Mouse (Mus musculus) stomach, embryonic 15.5 days (tissue): ENCODE measurements at regions not wholly inside any gene's neighbourhood (a gene's known extent, or its start where the extent isn't known, plus 50 kb on each side); places are given as distances from the start of the nearest gene placed in this dataset.

Experiments used
- ATAC-seq: fragments of 200-750 bp; cut with Nextera tagmentation; 2 replicates; pipeline ENCODE4 v1.8.0; 2017; ENCODE audit warnings: low read depth, moderate number of reproducible peaks, moderate TSS enrichment; ENCODE audit not compliant: insufficient read depth, low FRiP score
- H3K27ac ChIP-seq: fragments of 300-500 bp; sonication (generic); 2 replicates; pipeline ENCODE4 v1.5.1; 2015; ENCODE audit warnings: mild to moderate bottlenecking, inconsistent platforms
- H3K27me3 ChIP-seq: fragments of 300-500 bp; sonication (generic); replicated peaks from 2 replicates; pipeline ENCODE4 v1.6.1; 2015; ENCODE audit warnings: inconsistent platforms
- H3K36me3 ChIP-seq: fragments of 300-500 bp; sonication (generic); 2 replicates; pipeline ENCODE4 v1.6.1; 2015; ENCODE audit warnings: inconsistent platforms
- H3K4me1 ChIP-seq: fragments of 300-500 bp; sonication (generic); 2 replicates; pipeline ENCODE4 v1.6.1; 2015; ENCODE audit warnings: inconsistent platforms
- H3K4me2 ChIP-seq: fragments of 300-500 bp; sonication (generic); 2 replicates; pipeline ENCODE4 v1.6.1; 2015; ENCODE audit warnings: mild to moderate bottlenecking, inconsistent platforms
- H3K4me3 ChIP-seq: fragments of 300-500 bp; sonication (generic); replicated peaks from 2 replicates; pipeline ENCODE4 v1.5.1; 2015; ENCODE audit warnings: inconsistent platforms
- H3K9ac ChIP-seq: fragments of 300-500 bp; sonication (generic); 2 replicates; pipeline ENCODE4 v1.6.1; 2015; ENCODE audit warnings: inconsistent platforms
- H3K9me3 ChIP-seq: fragments of 300-500 bp; sonication (generic); 2 replicates; pipeline ENCODE4 v1.6.1; 2016; ENCODE audit warnings: inconsistent platforms
- WGBS: fragments of 180-500 bp; shearing (Covaris S2); methylation state at CpG from one replicate; pipeline ENCODE4 v1.1.7; 2015; 5-methylcytosine and 5-hydroxymethylcytosine counted together

DNA sequence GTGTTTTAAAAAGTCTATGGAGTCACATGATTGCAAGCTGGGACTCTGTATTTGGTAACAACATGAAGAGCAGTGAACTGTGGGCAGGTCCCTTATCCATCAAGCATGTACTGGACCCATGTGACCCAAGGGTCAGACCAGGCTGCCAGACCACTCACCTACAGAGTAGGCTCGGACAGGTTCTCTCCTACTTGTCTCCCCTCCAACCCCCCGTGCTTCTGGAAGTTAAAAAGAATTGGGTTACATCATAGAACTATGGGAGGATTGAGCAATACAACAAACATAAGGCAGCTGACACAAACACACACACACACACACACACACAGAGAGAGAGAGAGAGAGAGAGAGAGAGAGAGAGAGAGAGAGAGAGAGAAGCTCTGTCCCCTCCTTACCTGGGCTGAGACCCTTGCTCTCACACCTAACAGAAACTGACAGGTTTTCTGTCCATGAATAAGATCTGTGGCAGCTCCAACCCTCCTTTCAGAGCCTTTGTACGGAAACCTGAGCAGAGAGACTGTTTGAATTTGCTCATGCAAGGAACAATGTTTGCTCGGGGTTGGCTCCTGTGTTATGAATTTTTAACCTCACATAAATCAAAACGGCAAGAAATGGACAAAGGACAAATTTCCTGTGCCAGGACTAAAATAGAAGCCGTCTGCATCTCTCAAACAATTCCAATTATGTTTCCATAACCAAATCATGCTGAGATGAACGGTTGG, 159.0 kb upstream of the Arl4c start:
- 16% methylated on average over 7 of the region's 7 CpGs for WGBS
- peak overlapping the region; percentile 5; the same call in 1 of the 2 replicates for H3K4me2 ChIP-seq
- ATAC-seq = peak; percentile 31; the same call in 1 of the 2 replicates

DNA sequence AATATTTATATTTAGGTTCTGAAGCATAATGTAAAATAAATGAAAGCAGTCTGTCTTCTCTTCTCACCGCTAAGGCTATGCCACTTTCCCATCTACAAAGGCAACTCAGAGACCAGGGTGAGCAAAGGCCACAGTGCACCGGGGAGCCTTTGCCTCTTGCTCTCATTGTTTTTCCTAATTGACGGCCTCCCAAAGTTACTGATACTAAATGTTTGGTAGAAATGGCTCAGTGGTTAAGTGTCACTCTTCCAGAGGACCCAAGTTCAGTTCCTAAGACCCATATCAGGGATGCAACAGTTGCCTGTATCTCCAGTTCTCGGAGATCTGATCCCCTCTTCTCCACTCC, 159.5 kb upstream of the Arl4c start:
- H3K36me3 ChIP-seq = no peaks in the 10 kb centered on the region
- 37% methylated on average over 4 of the region's 4 CpGs for WGBS
- no peak overlapping the region for H3K27ac ChIP-seq
- no peak overlapping the region for H3K9ac ChIP-seq
- H3K4me3 ChIP-seq = no peak overlapping the region
- H3K9me3 ChIP-seq = no peaks in the 10 kb centered on the region
- peaks cover 8% of the 10 kb centered on the region; the same call in 1 of the 2 replicates for H3K4me1 ChIP-seq
- peak overlapping the region; percentile 5; the same call in 1 of the 2 replicates for H3K4me2 ChIP-seq
- H3K27me3 ChIP-seq = no peaks in the 10 kb centered on the region
- no peak for ATAC-seq

More for the DNA sequence above, 159.0 kb upstream of the Arl4c start:
- Histone ChIP-seq H3K4me3 (no peak overlapping the region), H3K4me1 (peaks cover 8% of the 10 kb centered on the region; the same call in 1 of the 2 replicates), H3K9me3 (no peaks in the 10 kb centered on the region), H3K27ac (no peak overlapping the region; the same call in 1 of the 2 replicates), H3K36me3 (no peaks in the 10 kb centered on the region), H3K27me3 (no peaks in the 10 kb centered on the region), H3K9ac (no peak overlapping the region)

DNA sequence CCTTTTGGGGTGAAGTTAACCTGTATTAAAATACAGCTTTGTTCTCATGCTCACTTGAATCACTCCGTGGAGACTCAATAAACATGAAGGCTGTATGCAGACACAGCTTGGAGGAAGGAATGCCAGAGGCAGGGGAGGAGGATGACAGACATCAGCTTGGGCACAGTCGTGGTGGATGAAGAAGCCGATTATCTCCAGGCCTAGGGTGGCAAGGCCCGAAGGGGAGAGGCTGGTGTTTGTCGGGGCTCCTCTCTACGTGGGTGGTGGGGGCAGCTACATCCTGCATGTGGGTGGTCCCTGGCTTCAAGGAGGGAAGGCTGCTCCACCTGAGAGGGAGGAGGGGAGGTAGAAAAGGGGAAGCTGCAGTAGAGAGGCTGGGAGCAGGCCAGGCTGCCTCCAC, 163.4 kb upstream of the Arl4c start:
- no peaks in the 10 kb centered on the region for H3K27me3 ChIP-seq
- H3K9me3 ChIP-seq = no peaks in the 10 kb centered on the region
- no peak for ATAC-seq
- H3K36me3 ChIP-seq = no peaks in the 10 kb centered on the region
- no peak overlapping the region for H3K4me3 ChIP-seq
- no peak overlapping the region for H3K4me2 ChIP-seq
- H3K4me1 ChIP-seq = peaks cover 8% of the 10 kb centered on the region; the same call in 1 of the 2 replicates
- no peak overlapping the region for H3K27ac ChIP-seq
- 27% methylated on average over 6 of the region's 6 CpGs for WGBS
- no peak overlapping the region for H3K9ac ChIP-seq

DNA sequence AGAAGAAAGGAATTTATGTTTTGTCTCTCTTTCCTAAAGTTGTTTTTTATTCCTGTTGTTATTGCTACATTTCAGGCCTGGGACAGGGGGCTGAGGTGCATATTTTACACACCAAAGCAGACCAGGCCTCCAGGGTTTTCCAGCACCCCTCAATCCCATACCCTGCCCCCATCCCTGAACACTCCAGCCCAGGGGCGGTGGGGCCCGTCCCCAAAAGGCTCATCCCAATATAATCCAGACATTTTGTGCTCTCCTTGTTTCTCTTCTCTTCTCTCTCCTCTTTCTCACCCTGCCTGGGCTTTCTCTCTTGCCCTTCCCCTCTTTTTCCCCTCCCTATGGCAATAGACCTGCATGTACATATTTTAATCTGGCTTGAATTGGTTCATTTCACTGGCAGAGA, 164.6 kb upstream of the Arl4c start:
- H3K4me2 ChIP-seq = no peak overlapping the region
- H3K4me3 ChIP-seq = no peak overlapping the region
- no peaks in the 10 kb centered on the region for H3K36me3 ChIP-seq
- 81% methylated on average over 2 of the region's 2 CpGs for WGBS
- no peak overlapping the region for H3K27ac ChIP-seq
- ATAC-seq = no peak
- H3K4me1 ChIP-seq = peaks cover under 1% of the 10 kb centered on the region; the same call in 1 of the 2 replicates
- H3K27me3 ChIP-seq = no peaks in the 10 kb centered on the region
- no peaks in the 10 kb centered on the region for H3K9me3 ChIP-seq
- no peak overlapping the region for H3K9ac ChIP-seq

DNA sequence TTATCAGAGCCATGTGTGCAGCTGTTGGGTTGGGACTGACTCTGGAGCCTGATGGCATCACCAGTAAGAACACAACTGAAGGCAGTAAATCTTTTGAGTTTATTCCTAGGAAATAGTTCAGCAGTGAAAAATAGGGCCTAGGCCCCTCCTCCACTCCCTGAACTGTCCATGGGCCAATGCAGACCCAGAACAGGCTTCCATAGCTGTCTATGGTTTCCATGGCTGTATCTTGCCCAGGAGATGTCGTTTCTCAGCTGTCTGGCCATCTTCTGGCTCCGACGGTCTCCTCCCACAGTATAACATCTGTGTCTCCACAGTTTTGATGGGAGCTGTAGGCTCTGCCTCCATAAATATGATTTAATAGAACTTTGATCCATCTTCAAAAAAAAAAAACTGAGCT, 165.1 kb upstream of the Arl4c start:
- WGBS = 44% methylated on average over 3 of the region's 3 CpGs
- H3K4me2 ChIP-seq = no peak overlapping the region
- no peak overlapping the region for H3K27ac ChIP-seq
- no peak overlapping the region for H3K9ac ChIP-seq
- no peaks in the 10 kb centered on the region for H3K4me1 ChIP-seq
- no peak for ATAC-seq
- no peaks in the 10 kb centered on the region for H3K27me3 ChIP-seq
- H3K36me3 ChIP-seq = no peaks in the 10 kb centered on the region
- H3K4me3 ChIP-seq = no peak overlapping the region
- H3K9me3 ChIP-seq = no peaks in the 10 kb centered on the region

DNA sequence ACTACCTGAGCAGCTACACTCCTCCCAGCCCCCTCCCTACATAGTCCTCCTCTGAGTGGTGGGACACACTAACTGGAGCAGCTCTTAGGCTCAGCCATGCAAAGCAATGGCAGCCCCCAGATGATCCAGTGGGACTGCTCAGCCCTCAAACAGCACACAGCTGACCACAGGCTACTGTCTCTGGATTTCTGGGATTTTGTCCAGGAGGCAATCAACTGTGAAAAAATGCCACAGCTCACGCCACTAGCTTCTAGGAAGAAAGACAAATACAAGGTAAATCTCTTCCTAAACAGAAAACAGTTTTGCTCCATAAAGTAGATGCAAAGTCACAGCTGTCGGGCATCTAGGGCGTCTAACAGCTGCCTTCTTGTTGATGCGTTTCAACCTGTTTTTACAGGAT, 167.9 kb upstream of the Arl4c start:
- 47% methylated on average over 4 of the region's 4 CpGs for WGBS
- Histone ChIP-seq H3K27me3 (no peaks in the 10 kb centered on the region), H3K36me3 (no peaks in the 10 kb centered on the region), H3K4me1 (no peaks in the 10 kb centered on the region), H3K4me3 (no peak overlapping the region), H3K27ac (no peak overlapping the region), H3K9ac (no peak overlapping the region), H3K9me3 (no peaks in the 10 kb centered on the region), H3K4me2 (no peak overlapping the region)
- ATAC-seq = no peak

- no peak overlapping the region for H3K9ac ChIP-seq
- no peak overlapping the region for H3K4me3 ChIP-seq
- WGBS = 58% methylated on average over 6 of the region's 6 CpGs
- H3K4me2 ChIP-seq = no peak overlapping the region
- H3K27me3 ChIP-seq = no peaks in the 10 kb centered on the region
- H3K36me3 ChIP-seq = no peaks in the 10 kb centered on the region
- H3K27ac ChIP-seq = no peak overlapping the region
- no peaks in the 10 kb centered on the region for H3K4me1 ChIP-seq
- H3K9me3 ChIP-seq = no peaks in the 10 kb centered on the region
- ATAC-seq = no peak
Observed at GRCm38 (mm10) chr1:88875356-88875755, 173.3 kb upstream of the Arl4c start.

- Histone ChIP-seq H3K9ac (no peak overlapping the region), H3K9me3 (no peaks in the 10 kb centered on the region), H3K36me3 (no peaks in the 10 kb centered on the region), H3K27me3 (no peaks in the 10 kb centered on the region), H3K4me3 (no peak overlapping the region), H3K4me1 (no peaks in the 10 kb centered on the region), H3K27ac (no peak overlapping the region), H3K4me2 (no peak overlapping the region)
- no peak for ATAC-seq
- WGBS = 90% methylated on average over 11 of the region's 11 CpGs
Observed at GRCm38 (mm10) chr1:88877441-88877840, 175.4 kb upstream of the Arl4c start.

DNA sequence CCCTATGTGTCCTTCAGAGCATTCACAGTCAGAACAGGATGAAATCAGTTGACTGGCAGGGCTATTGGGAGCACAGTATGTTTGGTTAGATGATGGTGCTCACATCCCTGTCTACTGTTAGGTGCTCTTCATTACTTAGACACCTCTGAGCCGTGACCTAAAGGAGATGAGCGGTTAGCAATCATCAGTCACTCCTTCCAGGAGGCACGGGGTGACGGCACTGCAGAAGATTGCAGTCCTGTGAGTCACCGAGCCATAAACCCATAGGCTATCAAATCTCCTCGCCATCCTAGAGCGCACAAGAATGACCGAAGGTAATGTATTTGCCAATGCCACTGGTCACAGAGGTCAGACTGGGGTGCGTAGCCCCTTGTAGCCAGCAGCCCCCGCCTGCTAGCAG, 176.8 kb upstream of the Arl4c start:
- H3K27me3 ChIP-seq = no peaks in the 10 kb centered on the region
- no peak overlapping the region for H3K4me2 ChIP-seq
- WGBS = 73% methylated on average over 10 of the region's 10 CpGs
- no peaks in the 10 kb centered on the region for H3K9me3 ChIP-seq
- no peaks in the 10 kb centered on the region for H3K36me3 ChIP-seq
- H3K4me3 ChIP-seq = no peak overlapping the region
- H3K27ac ChIP-seq = no peak overlapping the region
- H3K9ac ChIP-seq = no peak overlapping the region
- H3K4me1 ChIP-seq = no peaks in the 10 kb centered on the region
- no peak for ATAC-seq

DNA sequence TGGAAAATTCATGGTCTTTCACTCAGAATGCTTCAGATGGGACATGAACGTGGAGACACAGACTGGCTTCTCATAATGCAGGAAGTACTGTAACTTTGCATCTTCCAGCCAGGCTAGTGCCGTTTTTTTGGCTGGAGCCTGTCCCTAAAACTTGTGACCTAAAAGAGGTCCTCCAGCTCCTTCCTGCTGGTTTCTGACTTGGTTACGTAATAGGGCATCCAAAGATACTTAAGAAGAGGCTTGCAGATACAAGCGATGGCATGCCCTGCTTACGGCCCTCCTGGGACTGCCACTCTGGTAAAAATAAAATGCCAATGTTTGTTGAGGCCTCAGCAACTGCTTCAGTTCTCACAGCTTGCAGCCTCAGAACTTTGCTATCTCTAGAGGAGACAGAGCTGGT, 177.3 kb upstream of the Arl4c start:
- H3K27ac ChIP-seq = no peak overlapping the region
- H3K9ac ChIP-seq = no peak overlapping the region
- H3K4me3 ChIP-seq = no peak overlapping the region
- 74% methylated on average over 5 of the region's 5 CpGs for WGBS
- no peaks in the 10 kb centered on the region for H3K36me3 ChIP-seq
- H3K27me3 ChIP-seq = no peaks in the 10 kb centered on the region
- H3K9me3 ChIP-seq = no peaks in the 10 kb centered on the region
- no peak for ATAC-seq
- H3K4me1 ChIP-seq = no peaks in the 10 kb centered on the region
- H3K4me2 ChIP-seq = no peak overlapping the region

GRCm38 (mm10) chr1:88891041-88891440, 179.2 kb upstream of the Sh3bp4 start:
- WGBS = 86% methylated on average over 4 of the region's 4 CpGs
- H3K27ac ChIP-seq = no peak overlapping the region
- no peak overlapping the region for H3K4me3 ChIP-seq
- ATAC-seq = no peak
- H3K4me2 ChIP-seq = no peak overlapping the region
- H3K27me3 ChIP-seq = no peaks in the 10 kb centered on the region
- no peaks in the 10 kb centered on the region for H3K9me3 ChIP-seq
- no peak overlapping the region for H3K9ac ChIP-seq
- no peaks in the 10 kb centered on the region for H3K4me1 ChIP-seq
- H3K36me3 ChIP-seq = no peaks in the 10 kb centered on the region

DNA sequence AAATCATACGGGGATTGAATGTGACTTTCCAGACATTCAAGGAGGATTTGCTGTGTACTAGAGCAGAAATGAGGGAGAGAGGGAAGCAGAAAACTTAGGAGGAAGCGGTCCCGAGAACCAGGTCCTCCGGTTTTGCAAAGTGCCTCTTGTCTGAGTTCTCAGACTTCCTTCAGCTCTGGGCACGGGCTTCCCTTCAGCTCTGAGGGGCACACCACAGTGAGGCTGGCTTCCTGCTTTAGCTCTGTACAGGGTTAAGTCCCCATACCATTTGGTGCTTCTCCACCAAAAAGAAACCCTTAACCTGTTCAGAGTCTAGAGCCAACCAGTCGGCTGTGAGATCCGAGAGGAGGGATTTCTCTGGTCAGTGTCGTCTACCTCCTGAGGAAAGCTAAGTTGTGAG, 167.8 kb upstream of the Sh3bp4 start:
- no peak overlapping the region for H3K27ac ChIP-seq
- WGBS = 78% methylated on average over 8 of the region's 8 CpGs
- H3K9me3 ChIP-seq = no peaks in the 10 kb centered on the region
- no peaks in the 10 kb centered on the region for H3K36me3 ChIP-seq
- no peak overlapping the region for H3K4me3 ChIP-seq
- no peak overlapping the region for H3K9ac ChIP-seq
- H3K4me1 ChIP-seq = no peaks in the 10 kb centered on the region
- ATAC-seq = no peak
- no peak overlapping the region for H3K4me2 ChIP-seq
- no peaks in the 10 kb centered on the region for H3K27me3 ChIP-seq
